ENCODE assay signal across 26 mouse cellular contexts in genomic region chr1:33689446-33690086, GRCm38 (mm10). TPM values are rescaled to one million over a fixed set of nuclear protein-coding genes. Genes with fewer than 3 reads are reported as not detected.
DNase-seq lines count a peak whose midpoint lies in the region; ATAC-seq and TF ChIP-seq lines count a peak whose summit lies in the region.
"Had no signal": no experiment of that assay in that cellular context is flagged by ENCODE, and none has a peak within 500 bp of the region (broad histone marks: within the 10 kb centered on the region; RNA-seq: fewer than 3 reads in every experiment).

No protein-coding gene starts in this region.

- H3K27me3 ChIP-seq in heart, embryonic 11.5 days (ENCODE audit: control insufficient read depth, insufficient read depth, low read length): no peaks in the 10 kb centered on the region
- H3K27me3 ChIP-seq in Patski: no peaks in the 10 kb centered on the region
- H3K27me3 ChIP-seq in forebrain, postnatal 0 days (ENCODE audit: insufficient read depth, low read length): no peaks in the 10 kb centered on the region
- H3K27me3 ChIP-seq: embryonic facial prominence, embryonic 12.5 days; forebrain, embryonic 12.5 days; hindbrain, embryonic 12.5 days; limb, embryonic 13.5 days; neural tube, embryonic 12.5 days had no signal

- H3K27ac ChIP-seq in heart, embryonic 11.5 days (ENCODE audit: low read depth, low read length): no peak overlapping the region
- no peak overlapping the region for H3K27ac ChIP-seq in forebrain, postnatal 0 days (ENCODE audit: low read depth, low read length)
- H3K27ac ChIP-seq: embryonic facial prominence, embryonic 12.5 days; forebrain, embryonic 12.5 days; hindbrain, embryonic 12.5 days; kidney, postnatal 0 days; limb, embryonic 13.5 days; neural tube, embryonic 12.5 days had no signal

- no peak overlapping the region for H3K4me2 ChIP-seq in heart, embryonic 11.5 days
- no peak overlapping the region for H3K4me2 ChIP-seq in forebrain, postnatal 0 days (ENCODE audit: low read depth)
- H3K4me2 ChIP-seq: embryonic facial prominence, embryonic 12.5 days; forebrain, embryonic 12.5 days; hindbrain, embryonic 12.5 days; limb, embryonic 13.5 days; liver, embryonic 11.5 days; neural tube, embryonic 12.5 days had no signal

- CTCF ChIA-PET in Patski (lab: Charles Lee): interaction anchor here (1.0 to 2.5 kb wide), 3 partner anchors 17 to 50 kb away, joined by 3 to 8 read pairs (median 6); no protein-coding TSS in a partner anchor

- TF ChIP-seq CTCF in Patski (IDR thresholded peaks at IDR 0.05): no peak
- no peak for TF ChIP-seq CTCF in forebrain, postnatal 0 days (IDR thresholded peaks at IDR 0.05; ENCODE audit: low read depth)

- no peak overlapping the region for H3K9ac ChIP-seq in heart, embryonic 11.5 days (ENCODE audit: low read depth, low read length)
- no peak overlapping the region for H3K9ac ChIP-seq in forebrain, postnatal 0 days
- H3K9ac ChIP-seq: embryonic facial prominence, embryonic 12.5 days; forebrain, embryonic 12.5 days; hindbrain, embryonic 12.5 days; limb, embryonic 13.5 days; neural tube, embryonic 12.5 days had no signal

- in situ Hi-C loops in Patski (cut with MboI; ENCODE audit: low pct_unique_long_range_greater_than_20kb): loop anchor here (5.0 to 10.0 kb wide), 2 partner anchors 43 to 185 kb away; no protein-coding TSS in a partner anchor

- WGBS in heart, embryonic 11.5 days (ENCODE audit: insufficient replicate concordance): 75% methylated on average over 8 of the region's 8 CpGs
- 78% methylated on average over 8 of the region's 8 CpGs for WGBS in forebrain, postnatal 0 days

- no peak overlapping the region for H3K4me3 ChIP-seq in heart, embryonic 11.5 days (ENCODE audit: low read depth, low read length)
- no peak overlapping the region for H3K4me3 ChIP-seq in forebrain, postnatal 0 days (ENCODE audit: low read depth, low read length)
- H3K4me3 ChIP-seq: embryonic facial prominence, embryonic 12.5 days; forebrain, embryonic 12.5 days; hindbrain, embryonic 12.5 days; limb, embryonic 13.5 days; neural tube, embryonic 12.5 days had no signal

- H3K4me1 ChIP-seq in heart, embryonic 11.5 days (ENCODE audit: control insufficient read depth, insufficient read depth, low read length): no peaks in the 10 kb centered on the region
- H3K4me1 ChIP-seq in forebrain, postnatal 0 days (ENCODE audit: insufficient read depth): no peaks in the 10 kb centered on the region
- H3K4me1 ChIP-seq: embryonic facial prominence, embryonic 12.5 days; forebrain, embryonic 12.5 days; hindbrain, embryonic 12.5 days; neural tube, embryonic 12.5 days had no signal

- H3K36me3 ChIP-seq in heart, embryonic 11.5 days (ENCODE audit: control insufficient read depth, insufficient read depth, low read length): no peaks in the 10 kb centered on the region
- H3K36me3 ChIP-seq in forebrain, postnatal 0 days (ENCODE audit: insufficient read depth): no peaks in the 10 kb centered on the region
- H3K36me3 ChIP-seq: embryonic facial prominence, embryonic 12.5 days; forebrain, embryonic 12.5 days; hindbrain, embryonic 12.5 days; limb, embryonic 13.5 days; neural tube, embryonic 12.5 days had no signal

- ATAC-seq in heart, embryonic 11.5 days (replicated peaks; ENCODE audit: insufficient number of reproducible peaks, low FRiP score, low TSS enrichment): no peak
- peak; percentile 93 for ATAC-seq in Patski
- no peak for ATAC-seq in forebrain, postnatal 0 days
- ATAC-seq: CD4-positive, CD25-positive, alpha-beta regulatory T cell, adult 4 months; intestine, embryonic 16.5 days; midbrain, embryonic 16.5 days had no signal

- intact Hi-C loops in gastrocnemius, postnatal 14 days (cut with DNase I; ENCODE audit: low total_unique reads): no loop called here
- intact Hi-C loops in heart, postnatal 10 days (cut with DNase I): no loop called here

- POLR2A ChIA-PET in Patski (lab: Charles Lee): no interaction called here

- peak; percentile 15 for DNase-seq in gastrocnemius, postnatal 14 days
- DNase-seq in gastrocnemius, adult 8-10 months (ENCODE audit: low spot score in 2 of 2): no peak
- DNase-seq in heart, adult 9 months (ENCODE audit: low spot score in 2 of 2): peak; percentile 13 to 15
- peak; percentile 64 for DNase-seq in Patski (ENCODE audit: low read depth, low spot score)
- peak; percentile 30 to 35 for DNase-seq in heart, postnatal 10 days
- no peak for DNase-seq in forebrain, postnatal 0 days
- no peak for DNase-seq in neural tube, embryonic 10.5 days (ENCODE audit: extremely low spot score, low spot score)
- DNase-seq: adrenal gland, postnatal 14 days; cerebellum, adult 11 months; cerebellum, adult 9-10 months; cerebellum, postnatal 36 days; kidney, adult 8-10 months; kidney, postnatal 4 days; lung, postnatal 4 days; thymus, postnatal 4 days had no signal

- no peaks in the 10 kb centered on the region for H3K9me3 ChIP-seq in heart, embryonic 11.5 days (replicated peaks; ENCODE audit: control insufficient read depth, low read length)
- H3K9me3 ChIP-seq in forebrain, postnatal 0 days (ENCODE audit: low read length): no peaks in the 10 kb centered on the region
- H3K9me3 ChIP-seq: embryonic facial prominence, embryonic 12.5 days; forebrain, embryonic 12.5 days; hindbrain, embryonic 12.5 days; neural tube, embryonic 12.5 days had no signal

RNA-seq across cellular contexts. Expression of gene Prim2, which starts 20.0 kb away (rescaled TPM):
- 1 to 10 TPM; 1.8 to 2.7 TPM for total RNA-seq in gastrocnemius, postnatal 14 days (2021)
- total RNA-seq in gastrocnemius, adult 8-10 months (2022): 1 to 10 TPM in 3 of 4 experiments, under 1 TPM in 1; 0.90 to 1.5 (median 1.2) TPM
- 25.5 and 27.8 TPM in 2 replicates for polyA plus RNA-seq in heart, embryonic 11.5 days (2014; fragmentation: Nextera tagmentation; extraction: Ambion mirVana)
- polyA plus RNA-seq in Patski (2021): 16.8 TPM
- total RNA-seq in heart, postnatal 10 days (2021): 1 to 10 TPM; 5.7 to 6.2 TPM
- total RNA-seq in forebrain, postnatal 0 days (2014; rRNA removed): 26.9 and 33.4 TPM in 2 replicates
- polyA plus RNA-seq in forebrain, postnatal 0 days (2015; fragmentation: Nextera tagmentation; extraction: Ambion mirVana): 17.8 and 18.3 TPM in 2 replicates

RNA-seq across cellular contexts. Expression of gene Rab23, which starts 30.1 kb away (rescaled TPM):
- total RNA-seq in gastrocnemius, postnatal 14 days (2021): 1 to 10 TPM; 6.5 to 7.0 TPM
- total RNA-seq in gastrocnemius, adult 8-10 months (2022): 1 to 10 TPM; 2.6 to 6.9 (median 3.8) TPM
- polyA plus RNA-seq in heart, embryonic 11.5 days (2014; fragmentation: Nextera tagmentation; extraction: Ambion mirVana): 14.2 and 14.4 TPM in 2 replicates
- polyA plus RNA-seq in Patski (2021): 23.3 TPM
- 10 to 100 TPM; 13.8 to 16.6 TPM for total RNA-seq in heart, postnatal 10 days (2021)
- 9.0 and 13.8 TPM in 2 replicates for total RNA-seq in forebrain, postnatal 0 days (2014; rRNA removed)
- 21.1 and 25.4 TPM in 2 replicates for polyA plus RNA-seq in forebrain, postnatal 0 days (2015; fragmentation: Nextera tagmentation; extraction: Ambion mirVana)

Comparison
In these comparisons a context has a peak if more than half of its experiments do, and no peak if none do; other contexts are left out.
1. DNase-seq: peak in gastrocnemius, postnatal 14 days (single experiment), heart, adult 9 months (2 of 2), Patski (single experiment) and heart, postnatal 10 days (2 of 2); none in gastrocnemius, adult 8-10 months (0 of 2), forebrain, postnatal 0 days (single experiment) and neural tube, embryonic 10.5 days (single experiment).